Mouse (Mus musculus): Measurements from ENCODE around the gene A4galt. TPM values are rescaled to one million over a fixed set of nuclear protein-coding genes. Genes with fewer than 3 reads are reported as not detected.
A peak's percentile ranks its signal among the peaks of the same experiment; 100 is the strongest.

The A4galt gene
- polyA plus RNA-seq (2015; fragmentation: Nextera tagmentation; extraction: Ambion mirVana), result 0.53 and 2.2 TPM in 2 replicates

DNA sequence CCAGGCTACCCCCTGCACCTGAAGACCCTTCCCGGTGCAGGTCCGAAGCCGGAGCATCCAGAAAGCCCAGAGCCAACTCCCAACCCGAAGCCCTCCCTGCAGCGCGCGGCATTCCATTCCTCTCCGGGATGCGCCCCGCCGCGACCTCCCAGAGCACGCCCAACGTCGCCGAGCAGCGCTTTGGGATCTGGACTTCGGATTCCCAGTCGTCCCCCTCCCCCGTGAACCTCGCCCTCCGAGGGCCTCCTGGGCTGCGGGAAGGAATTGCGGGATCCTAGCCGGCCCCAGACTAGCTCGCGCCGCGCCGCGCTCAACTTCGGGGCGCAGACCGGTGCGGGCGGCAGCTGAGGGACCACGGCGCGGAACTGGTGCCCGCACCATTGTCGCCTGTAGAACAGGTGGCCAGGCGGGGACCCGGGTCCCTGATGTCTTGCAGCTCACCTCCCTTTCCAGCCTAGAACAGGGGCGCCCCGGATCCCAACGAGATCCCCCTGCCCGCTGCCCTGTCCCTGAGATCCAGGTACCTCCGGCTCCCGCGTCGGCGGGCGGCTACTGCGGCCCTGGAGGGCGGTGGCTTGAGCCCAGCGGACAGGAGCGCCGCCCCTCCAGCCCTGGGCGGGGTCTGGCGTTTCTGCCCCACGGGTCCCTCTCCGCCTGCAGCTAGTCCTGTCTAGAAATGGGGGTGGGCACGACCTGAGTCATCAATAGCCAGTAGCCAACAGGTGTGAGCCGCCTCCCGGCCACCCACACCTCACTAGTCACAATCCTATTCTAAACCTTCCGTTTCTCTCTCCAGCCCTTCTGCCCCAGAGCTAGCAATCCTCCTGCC is at the start of gene A4galt:
A4galt (minus strand) TSS at position 599 of the 829 bp plus-strand sequence.
- peak within 1 kb of the TSS; percentile 49 for H3K4me3 ChIP-seq
- no peaks in the 10 kb centered on the region for H3K36me3 ChIP-seq
- H3K27me3 ChIP-seq, result peaks cover 49% of the 10 kb centered on the region
- H3K4me1 ChIP-seq, result peaks cover 22% of the 10 kb centered on the region
- peak within 1 kb of the TSS; percentile 68 for H3K9ac ChIP-seq
- WGBS, result 2% methylated on average over 65 of the region's 66 CpGs
- H3K27ac ChIP-seq, result no peak within 1 kb of the TSS
- no peak for ATAC-seq (ENCODE audit: insufficient number of reproducible peaks, insufficient read depth, low FRiP score, low TSS enrichment, low read depth)
- H3K4me2 ChIP-seq, result peak within 1 kb of the TSS; percentile 91
- no peaks in the 10 kb centered on the region; the same call in 1 of the 2 replicates for H3K9me3 ChIP-seq

DNA sequence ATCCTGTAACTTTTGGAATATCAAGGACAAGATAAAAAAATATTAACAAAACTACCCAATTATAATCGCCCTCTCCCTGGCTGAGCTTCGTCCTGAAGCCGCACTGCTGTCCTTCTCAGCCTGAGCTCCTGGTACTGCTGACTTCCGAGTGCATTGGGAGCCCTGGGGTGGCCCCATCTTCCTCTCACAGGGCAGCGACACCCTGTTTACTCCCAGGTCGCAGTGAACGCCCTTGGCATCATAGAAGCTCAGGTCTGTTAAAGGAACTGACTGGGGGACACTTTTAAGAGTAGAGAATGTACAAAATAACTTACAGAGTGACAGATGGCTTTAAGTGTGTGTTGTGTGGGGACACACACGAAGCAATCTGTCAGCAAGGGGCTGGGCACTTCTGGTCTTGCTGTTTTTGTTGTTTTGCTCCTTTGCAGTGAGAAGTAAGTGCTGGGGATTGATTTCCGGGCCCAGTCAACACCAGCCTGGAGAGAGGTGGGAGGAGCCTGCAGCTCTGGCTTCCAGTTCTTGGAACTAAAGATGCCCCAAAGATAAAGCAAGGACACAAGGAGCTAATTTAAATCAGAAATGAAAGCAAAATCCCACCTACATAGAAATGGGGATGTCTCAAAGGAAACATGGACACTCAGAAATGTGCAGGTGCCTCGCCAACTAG is 48.5 kb upstream of the A4galt start:
- Histone ChIP-seq H3K36me3 (peaks cover 48% of the 10 kb centered on the region), H3K9ac (no peak overlapping the region), H3K9me3 (no peaks in the 10 kb centered on the region), H3K27me3 (no peaks in the 10 kb centered on the region), H3K4me3 (no peak overlapping the region), H3K4me1 (peaks cover 11% of the 10 kb centered on the region), H3K4me2 (no peak overlapping the region), H3K27ac (no peak overlapping the region)
- ATAC-seq (ENCODE audit: insufficient number of reproducible peaks, insufficient read depth, low FRiP score, low TSS enrichment, low read depth), result no peak
- WGBS, result 58% methylated on average over 10 of the region's 10 CpGs

- Histone ChIP-seq H3K27me3 (no peaks in the 10 kb centered on the region), H3K27ac (no peak overlapping the region), H3K36me3 (peaks cover 44% of the 10 kb centered on the region), H3K4me1 (peaks cover 12% of the 10 kb centered on the region), H3K9ac (no peak overlapping the region), H3K9me3 (no peaks in the 10 kb centered on the region), H3K4me2 (no peak overlapping the region), H3K4me3 (no peak overlapping the region)
- 88% methylated on average over 7 of the region's 7 CpGs for WGBS
- ATAC-seq (ENCODE audit: insufficient number of reproducible peaks, insufficient read depth, low FRiP score, low TSS enrichment, low read depth), result no peak
These were observed 47.9 kb upstream of the A4galt start for GRCm38 (mm10) chr15:83299450-83299849.

- no peak for ATAC-seq (ENCODE audit: insufficient number of reproducible peaks, insufficient read depth, low FRiP score, low TSS enrichment, low read depth)
- no peak overlapping the region for H3K9ac ChIP-seq
- peaks cover 44% of the 10 kb centered on the region for H3K36me3 ChIP-seq
- no peak overlapping the region for H3K4me3 ChIP-seq
- H3K27me3 ChIP-seq, result no peaks in the 10 kb centered on the region
- H3K27ac ChIP-seq, result no peak overlapping the region
- 82% methylated on average over 2 of the region's 2 CpGs for WGBS
- H3K4me1 ChIP-seq, result peaks cover 15% of the 10 kb centered on the region
- no peak overlapping the region for H3K4me2 ChIP-seq
- H3K9me3 ChIP-seq, result no peaks in the 10 kb centered on the region
These were observed 47.2 kb upstream of the A4galt start for GRCm38 (mm10) chr15:83298810-83299209.

DNA sequence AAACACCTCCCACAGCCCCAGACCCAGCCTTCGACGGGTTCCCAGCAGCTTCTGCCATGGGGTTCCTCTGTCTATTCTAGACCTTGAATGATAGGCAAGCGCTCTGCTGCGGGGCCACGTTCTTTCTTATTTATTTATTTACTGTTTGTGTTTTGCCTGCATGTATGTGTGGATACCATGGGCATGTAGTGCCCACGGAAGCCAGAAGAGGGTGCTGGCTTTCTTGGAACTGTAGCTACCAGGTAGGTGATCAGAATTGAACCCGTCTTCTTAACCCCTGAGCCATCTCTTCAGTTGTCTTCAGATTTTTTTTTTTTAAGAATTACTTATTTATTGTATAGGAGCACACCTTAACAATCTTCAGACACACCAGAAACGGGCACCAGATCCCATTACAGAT is 46.7 kb upstream of the A4galt start:
- peaks cover 15% of the 10 kb centered on the region for H3K4me1 ChIP-seq
- WGBS, result 84% methylated on average over 8 of the region's 8 CpGs
- H3K36me3 ChIP-seq, result peaks cover 44% of the 10 kb centered on the region
- no peaks in the 10 kb centered on the region for H3K9me3 ChIP-seq
- no peak overlapping the region for H3K9ac ChIP-seq
- no peak for ATAC-seq (ENCODE audit: insufficient number of reproducible peaks, insufficient read depth, low FRiP score, low TSS enrichment, low read depth)
- H3K4me2 ChIP-seq, result no peak overlapping the region
- no peaks in the 10 kb centered on the region for H3K27me3 ChIP-seq
- H3K4me3 ChIP-seq, result no peak overlapping the region
- H3K27ac ChIP-seq, result no peak overlapping the region

DNA sequence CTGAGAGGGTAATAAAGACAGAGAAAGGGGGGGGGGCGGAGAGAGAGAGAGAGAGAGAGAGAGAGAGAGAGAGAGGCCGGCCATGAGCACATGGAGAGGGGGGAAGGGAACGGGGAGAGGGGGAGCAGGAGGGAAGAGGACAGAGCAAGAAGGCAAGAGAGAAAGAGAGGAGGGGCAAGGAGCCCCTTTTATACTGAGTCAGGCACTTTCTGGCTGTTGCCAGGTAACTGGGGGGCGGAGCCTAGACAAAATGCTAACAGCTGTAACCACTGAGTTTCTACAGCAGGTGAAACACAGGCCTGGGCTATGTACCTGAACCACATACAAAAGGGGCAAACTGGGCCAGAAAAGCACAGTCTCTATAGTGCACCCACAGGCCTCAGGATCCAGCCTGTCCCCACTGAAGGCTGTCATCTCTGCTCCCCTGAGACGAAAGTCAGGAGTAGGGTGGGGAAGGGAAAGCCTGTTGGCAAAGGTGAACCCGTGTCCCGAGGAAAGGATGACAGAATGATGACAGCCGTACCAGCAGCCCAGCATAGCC is 45.3 kb upstream of the A4galt start:
- Histone ChIP-seq H3K27ac (no peak overlapping the region), H3K4me2 (no peak overlapping the region), H3K4me1 (peaks cover 20% of the 10 kb centered on the region), H3K9ac (0 out of 2 replicates have a peak overlapping the region, but pooled peaks have one; percentile 16), H3K4me3 (no peak overlapping the region), H3K9me3 (no peaks in the 10 kb centered on the region), H3K36me3 (peaks cover 33% of the 10 kb centered on the region), H3K27me3 (no peaks in the 10 kb centered on the region)
- ATAC-seq (ENCODE audit: insufficient number of reproducible peaks, insufficient read depth, low FRiP score, low TSS enrichment, low read depth), result no peak
- WGBS, result 52% methylated on average over 8 of the region's 8 CpGs

GRCm38 (mm10) chr15:83296050-83296449 is 44.5 kb upstream of the A4galt start:
- Histone ChIP-seq H3K27ac (no peak overlapping the region), H3K4me2 (no peak overlapping the region), H3K9ac (no peak overlapping the region), H3K9me3 (no peaks in the 10 kb centered on the region), H3K27me3 (no peaks in the 10 kb centered on the region), H3K4me1 (peaks cover 20% of the 10 kb centered on the region), H3K4me3 (no peak overlapping the region), H3K36me3 (peaks cover 25% of the 10 kb centered on the region)
- 92% methylated on average over 4 of the region's 4 CpGs for WGBS
- ATAC-seq (ENCODE audit: insufficient number of reproducible peaks, insufficient read depth, low FRiP score, low TSS enrichment, low read depth), result no peak

- ATAC-seq (ENCODE audit: insufficient number of reproducible peaks, insufficient read depth, low FRiP score, low TSS enrichment, low read depth), result no peak
- Histone ChIP-seq H3K4me2 (no peak overlapping the region), H3K36me3 (peaks cover 15% of the 10 kb centered on the region), H3K27me3 (no peaks in the 10 kb centered on the region), H3K9me3 (no peaks in the 10 kb centered on the region), H3K4me3 (no peak overlapping the region), H3K4me1 (peaks cover 20% of the 10 kb centered on the region), H3K9ac (no peak overlapping the region), H3K27ac (no peak overlapping the region)
- 88% methylated on average over 3 of the region's 3 CpGs for WGBS
These were observed 43.4 kb upstream of the A4galt start for GRCm38 (mm10) chr15:83294954-83295353.

GRCm38 (mm10) chr15:83293706-83294645 is 42.4 kb upstream of the A4galt start:
- Histone ChIP-seq H3K27ac (peak overlapping the region; percentile 5; the same call in 1 of the 2 replicates), H3K4me3 (no peak overlapping the region), H3K9me3 (no peaks in the 10 kb centered on the region), H3K36me3 (peaks cover 7% of the 10 kb centered on the region), H3K4me1 (peaks cover 20% of the 10 kb centered on the region), H3K9ac (no peak overlapping the region), H3K4me2 (no peak overlapping the region), H3K27me3 (no peaks in the 10 kb centered on the region)
- WGBS, result 83% methylated on average over 8 of the region's 8 CpGs
- ATAC-seq (ENCODE audit: insufficient number of reproducible peaks, insufficient read depth, low FRiP score, low TSS enrichment, low read depth), result no peak

DNA sequence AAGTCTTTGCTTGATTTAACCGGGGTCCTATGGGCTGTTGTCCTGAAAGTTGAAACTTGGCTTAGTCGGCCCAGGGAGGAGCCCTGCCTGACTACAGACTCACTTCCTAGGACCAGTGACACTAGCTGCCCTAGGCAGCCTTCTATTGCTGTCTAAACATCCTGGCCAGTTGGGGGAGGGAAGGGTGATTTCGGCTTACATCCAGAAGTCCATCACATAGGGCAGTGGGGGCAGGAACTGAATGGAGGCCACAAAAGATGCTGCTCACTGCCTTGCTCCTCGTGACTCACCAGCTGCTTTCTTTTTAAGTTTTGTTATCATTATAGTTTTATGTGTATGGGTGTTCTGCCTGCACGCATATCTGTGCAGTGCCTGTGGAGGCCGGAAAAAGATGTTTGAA is 41.6 kb upstream of the A4galt start:
- Histone ChIP-seq H3K36me3 (peaks cover 4% of the 10 kb centered on the region; the same call in 1 of the 2 replicates), H3K9me3 (no peaks in the 10 kb centered on the region), H3K27me3 (no peaks in the 10 kb centered on the region), H3K4me2 (no peak overlapping the region), H3K4me3 (no peak overlapping the region), H3K4me1 (peaks cover 20% of the 10 kb centered on the region), H3K9ac (no peak overlapping the region), H3K27ac (no peak overlapping the region)
- ATAC-seq (ENCODE audit: insufficient number of reproducible peaks, insufficient read depth, low FRiP score, low TSS enrichment, low read depth), result no peak
- WGBS, result 67% methylated on average over 6 of the region's 6 CpGs
